Mouse (Mus musculus): ENCODE measurements around the gene Cacna2d3. TPM values are rescaled to one million over a fixed set of nuclear protein-coding genes. Genes with fewer than 3 reads are reported as not detected.

Cacna2d3 gene
- polyA plus RNA-seq, 1 experiment from 2014 or later, result 1.9 TPM

- no peak for DNase-seq (ENCODE audit: low spot score)
- Histone ChIP-seq H3K27ac (replicated peaks) (no peak overlapping the region), H3K36me3 (replicated peaks) (no peaks in the 10 kb centered on the region), H3K4me3 (no peak overlapping the region), H3K4me1 (no peaks in the 10 kb centered on the region; the same call in 1 of the 2 replicates), H3K9me3 (no peaks in the 10 kb centered on the region), H3K27me3 (replicated peaks; ENCODE audit: low read depth, poor library complexity, severe bottlenecking) (no peaks in the 10 kb centered on the region)
- 63% methylated on average over 6 of the region's 6 CpGs for WGBS
Observed at GRCm38 (mm10) chr14:29608761-29609160, 112.9 kb downstream of the Cacna2d3 start.

GRCm38 (mm10) chr14:29599428-29599827, 122.2 kb downstream of the Cacna2d3 start:
- WGBS, result 66% methylated on average over 8 of the region's 8 CpGs
- H3K4me3 ChIP-seq, result no peak overlapping the region
- no peaks in the 10 kb centered on the region for H3K27me3 ChIP-seq (replicated peaks; ENCODE audit: low read depth, poor library complexity, severe bottlenecking)
- DNase-seq (ENCODE audit: low spot score), result no peak
- no peaks in the 10 kb centered on the region for H3K4me1 ChIP-seq
- H3K27ac ChIP-seq (replicated peaks), result no peak overlapping the region
- H3K36me3 ChIP-seq (replicated peaks), result no peaks in the 10 kb centered on the region
- H3K9me3 ChIP-seq, result peaks cover 4% of the 10 kb centered on the region; the same call in 1 of the 2 replicates

GRCm38 (mm10) chr14:29592896-29593295, 128.8 kb downstream of the Cacna2d3 start:
- WGBS, result 91% methylated on average over 4 of the region's 4 CpGs
- no peaks in the 10 kb centered on the region for H3K27me3 ChIP-seq (replicated peaks; ENCODE audit: low read depth, poor library complexity, severe bottlenecking)
- H3K4me1 ChIP-seq, result no peaks in the 10 kb centered on the region
- DNase-seq (ENCODE audit: low spot score), result no peak
- no peaks in the 10 kb centered on the region for H3K36me3 ChIP-seq (replicated peaks)
- H3K9me3 ChIP-seq, result peaks cover 1% of the 10 kb centered on the region; the same call in 1 of the 2 replicates
- no peak overlapping the region for H3K27ac ChIP-seq (replicated peaks)
- no peak overlapping the region for H3K4me3 ChIP-seq

- H3K4me3 ChIP-seq, result no peak overlapping the region
- WGBS, result 88% methylated on average over 9 of the region's 9 CpGs
- H3K27me3 ChIP-seq (replicated peaks; ENCODE audit: low read depth, poor library complexity, severe bottlenecking), result no peaks in the 10 kb centered on the region
- no peak for DNase-seq (ENCODE audit: low spot score)
- H3K4me1 ChIP-seq, result no peaks in the 10 kb centered on the region
- no peaks in the 10 kb centered on the region for H3K9me3 ChIP-seq
- H3K27ac ChIP-seq (replicated peaks), result no peak overlapping the region
- H3K36me3 ChIP-seq (replicated peaks), result no peaks in the 10 kb centered on the region
Observed at GRCm38 (mm10) chr14:29589628-29590027, 132.0 kb downstream of the Cacna2d3 start.

GRCm38 (mm10) chr14:29581961-29582360, 139.7 kb downstream of the Cacna2d3 start:
- Histone ChIP-seq H3K9me3 (no peaks in the 10 kb centered on the region), H3K4me1 (no peaks in the 10 kb centered on the region), H3K27me3 (replicated peaks; ENCODE audit: low read depth, poor library complexity, severe bottlenecking) (no peaks in the 10 kb centered on the region), H3K4me3 (no peak overlapping the region), H3K36me3 (replicated peaks) (no peaks in the 10 kb centered on the region), H3K27ac (replicated peaks) (no peak overlapping the region)
- no peak for DNase-seq (ENCODE audit: low spot score)
- 58% methylated on average over 2 of the region's 2 CpGs for WGBS

GRCm38 (mm10) chr14:29577786-29578185, 143.9 kb downstream of the Cacna2d3 start:
- Histone ChIP-seq H3K4me3 (no peak overlapping the region), H3K36me3 (replicated peaks) (no peaks in the 10 kb centered on the region), H3K9me3 (no peaks in the 10 kb centered on the region), H3K27ac (replicated peaks) (no peak overlapping the region), H3K4me1 (no peaks in the 10 kb centered on the region), H3K27me3 (replicated peaks; ENCODE audit: low read depth, poor library complexity, severe bottlenecking) (no peaks in the 10 kb centered on the region)
- no peak for DNase-seq (ENCODE audit: low spot score)
- 64% methylated on average over 1 of the region's 1 CpGs for WGBS

- H3K4me1 ChIP-seq, result no peaks in the 10 kb centered on the region
- 0 out of 2 replicates have a peak, but pooled peaks cover 2% of the 10 kb centered on the region for H3K9me3 ChIP-seq
- no peak overlapping the region for H3K27ac ChIP-seq (replicated peaks)
- no peaks in the 10 kb centered on the region for H3K36me3 ChIP-seq (replicated peaks)
- DNase-seq (ENCODE audit: low spot score), result no peak
- H3K27me3 ChIP-seq (replicated peaks; ENCODE audit: low read depth, poor library complexity, severe bottlenecking), result no peaks in the 10 kb centered on the region
- no peak overlapping the region for H3K4me3 ChIP-seq
- 70% methylated on average over 5 of the region's 5 CpGs for WGBS
Observed at GRCm38 (mm10) chr14:29575551-29575950, 146.1 kb downstream of the Cacna2d3 start.

GRCm38 (mm10) chr14:29562704-29563103, 159.0 kb downstream of the Cacna2d3 start:
- H3K27me3 ChIP-seq (replicated peaks; ENCODE audit: low read depth, poor library complexity, severe bottlenecking), result no peaks in the 10 kb centered on the region
- H3K4me1 ChIP-seq, result peaks cover 16% of the 10 kb centered on the region; the same call in 1 of the 2 replicates
- H3K36me3 ChIP-seq (replicated peaks), result no peaks in the 10 kb centered on the region
- DNase-seq (ENCODE audit: low spot score), result no peak
- no peaks in the 10 kb centered on the region for H3K9me3 ChIP-seq
- H3K27ac ChIP-seq (replicated peaks), result no peak overlapping the region
- 55% methylated on average over 6 of the region's 6 CpGs for WGBS
- no peak overlapping the region for H3K4me3 ChIP-seq

GRCm38 (mm10) chr14:29561122-29561834, 160.4 kb downstream of the Cacna2d3 start:
- Histone ChIP-seq H3K4me1 (peaks cover 7% of the 10 kb centered on the region; the same call in 1 of the 2 replicates), H3K27me3 (replicated peaks; ENCODE audit: low read depth, poor library complexity, severe bottlenecking) (no peaks in the 10 kb centered on the region), H3K4me3 (no peak overlapping the region), H3K27ac (replicated peaks) (no peak overlapping the region), H3K36me3 (replicated peaks) (no peaks in the 10 kb centered on the region), H3K9me3 (no peaks in the 10 kb centered on the region)
- DNase-seq (ENCODE audit: low spot score), result no peak
- WGBS, result 83% methylated on average over 11 of the region's 11 CpGs

GRCm38 (mm10) chr14:29558440-29558839, 163.2 kb downstream of the Cacna2d3 start:
- Histone ChIP-seq H3K36me3 (replicated peaks) (no peaks in the 10 kb centered on the region), H3K27me3 (replicated peaks; ENCODE audit: low read depth, poor library complexity, severe bottlenecking) (no peaks in the 10 kb centered on the region), H3K9me3 (no peaks in the 10 kb centered on the region), H3K27ac (replicated peaks) (no peak overlapping the region), H3K4me1 (peaks cover 6% of the 10 kb centered on the region; the same call in 1 of the 2 replicates), H3K4me3 (no peak overlapping the region)
- 94% methylated on average over 8 of the region's 8 CpGs for WGBS
- no peak for DNase-seq (ENCODE audit: low spot score)

GRCm38 (mm10) chr14:29556152-29556551, 165.5 kb downstream of the Cacna2d3 start:
- Histone ChIP-seq H3K36me3 (replicated peaks) (no peaks in the 10 kb centered on the region), H3K9me3 (no peaks in the 10 kb centered on the region), H3K27ac (replicated peaks) (no peak overlapping the region), H3K27me3 (replicated peaks; ENCODE audit: low read depth, poor library complexity, severe bottlenecking) (no peaks in the 10 kb centered on the region), H3K4me3 (no peak overlapping the region), H3K4me1 (no peaks in the 10 kb centered on the region)
- DNase-seq (ENCODE audit: low spot score), result no peak
- 87% methylated on average over 3 of the region's 3 CpGs for WGBS

- 87% methylated on average over 5 of the region's 5 CpGs for WGBS
- DNase-seq (ENCODE audit: low spot score), result no peak
- no peaks in the 10 kb centered on the region for H3K4me1 ChIP-seq
- H3K27ac ChIP-seq (replicated peaks), result no peak overlapping the region
- no peaks in the 10 kb centered on the region for H3K9me3 ChIP-seq
- no peaks in the 10 kb centered on the region for H3K27me3 ChIP-seq (replicated peaks; ENCODE audit: low read depth, poor library complexity, severe bottlenecking)
- no peak overlapping the region for H3K4me3 ChIP-seq
- H3K36me3 ChIP-seq (replicated peaks), result no peaks in the 10 kb centered on the region
Observed at GRCm38 (mm10) chr14:29552471-29552870, 169.2 kb downstream of the Cacna2d3 start.

GRCm38 (mm10) chr14:29548646-29549045, 173.0 kb downstream of the Cacna2d3 start:
- WGBS, result 77% methylated on average over 5 of the region's 5 CpGs
- Histone ChIP-seq H3K36me3 (replicated peaks) (no peaks in the 10 kb centered on the region), H3K4me3 (no peak overlapping the region), H3K4me1 (no peaks in the 10 kb centered on the region), H3K27me3 (replicated peaks; ENCODE audit: low read depth, poor library complexity, severe bottlenecking) (no peaks in the 10 kb centered on the region), H3K27ac (replicated peaks) (no peak overlapping the region), H3K9me3 (no peaks in the 10 kb centered on the region)
- DNase-seq (ENCODE audit: low spot score), result no peak
